20 mouse cellular contexts compared by ENCODE assay signal in genomic region chr19:31710336-31710735, GRCm38 (mm10).
"Had no signal": no experiment of that assay in that cellular context is flagged by ENCODE, and none has a peak within 500 bp of the region (broad histone marks: within the 10 kb centered on the region; RNA-seq: fewer than 3 reads in every experiment).

No protein-coding gene starts in this region.

- H3K4me1 ChIP-seq: limb, embryonic 12.5 days; limb, embryonic 15.5 days; midbrain, embryonic 12.5 days; midbrain, embryonic 15.5 days; neural tube, embryonic 12.5 days; neural tube, embryonic 15.5 days; stomach, embryonic 15.5 days had no signal

- ATAC-seq: liver, postnatal 0 days; lung, postnatal 0 days; midbrain, embryonic 15.5 days had no signal

- DNase-seq: kidney, postnatal 10 days; kidney, postnatal 4 days; left cerebral cortex, postnatal 4 days; liver, postnatal 0 days; lung, embryonic 14.5 days; right cerebral cortex, postnatal 25 days; spleen, adult 18-20 months; thymus, postnatal 25 days had no signal

- H3K9ac ChIP-seq: kidney, embryonic 15.5 days; limb, embryonic 12.5 days; limb, embryonic 15.5 days; liver, embryonic 14.5 days; liver, postnatal 0 days; lung, embryonic 14.5 days; midbrain, embryonic 12.5 days; midbrain, embryonic 15.5 days; neural tube, embryonic 12.5 days; neural tube, embryonic 15.5 days; stomach, embryonic 15.5 days had no signal

- H3K4me3 ChIP-seq: kidney, embryonic 15.5 days; limb, embryonic 12.5 days; limb, embryonic 15.5 days; midbrain, embryonic 12.5 days; midbrain, embryonic 15.5 days; neural tube, embryonic 12.5 days; neural tube, embryonic 15.5 days; stomach, embryonic 15.5 days had no signal

- H3K9me3 ChIP-seq: kidney, embryonic 15.5 days; limb, embryonic 12.5 days; limb, embryonic 15.5 days; midbrain, embryonic 12.5 days; midbrain, embryonic 15.5 days; neural tube, embryonic 12.5 days; neural tube, embryonic 15.5 days; stomach, embryonic 15.5 days had no signal

- H3K27ac ChIP-seq: kidney, embryonic 15.5 days; limb, embryonic 12.5 days; limb, embryonic 15.5 days; liver, embryonic 14.5 days; macrophage; midbrain, embryonic 12.5 days; midbrain, embryonic 15.5 days; neural tube, embryonic 12.5 days; neural tube, embryonic 15.5 days; stomach, embryonic 15.5 days had no signal

- H3K36me3 ChIP-seq: kidney, embryonic 15.5 days; limb, embryonic 12.5 days; limb, embryonic 15.5 days; midbrain, embryonic 12.5 days; midbrain, embryonic 15.5 days; neural tube, embryonic 12.5 days; neural tube, embryonic 15.5 days; stomach, embryonic 15.5 days had no signal

- H3K27me3 ChIP-seq: kidney, embryonic 15.5 days; limb, embryonic 12.5 days; limb, embryonic 15.5 days; midbrain, embryonic 12.5 days; midbrain, embryonic 15.5 days; neural tube, embryonic 12.5 days; neural tube, embryonic 15.5 days; stomach, embryonic 15.5 days had no signal

- H3K4me2 ChIP-seq: kidney, embryonic 15.5 days; limb, embryonic 12.5 days; limb, embryonic 15.5 days; liver, embryonic 11.5 days; lung, embryonic 14.5 days; midbrain, embryonic 12.5 days; midbrain, embryonic 15.5 days; neural tube, embryonic 12.5 days; neural tube, embryonic 15.5 days; stomach, embryonic 15.5 days had no signal
